Mouse (Mus musculus) ES-E14 (cell line): Measurements from ENCODE around the gene Sf3b3. TPM values are rescaled to one million over a fixed set of nuclear protein-coding genes. Genes with fewer than 3 reads are reported as not detected.
"Not testable (repeated sequence)": the region's sequence is repeated elsewhere in the genome, so short reads cannot be mapped to it uniquely, and the experiment has no call there.

Source experiments
- DNase-seq: peaks from one replicate; pipeline ENCODE4 v3.0.0-alpha.2; 2013; ENCODE audit warnings: low read depth, low spot score
- H3K27ac ChIP-seq: 2 replicates; pipeline ENCODE4 v1.5.1; 2012; ENCODE audit warnings: low read depth, mild to moderate bottlenecking, low read length, moderate library complexity, mixed read lengths; ENCODE audit not compliant: poor library complexity, insufficient read depth, severe bottlenecking
- H3K36me3 ChIP-seq: 2 replicates; pipeline ENCODE4 v1.6.1; 2012; ENCODE audit warnings: mild to moderate bottlenecking, low read length, moderate library complexity, mixed read lengths; ENCODE audit not compliant: control insufficient read depth, poor library complexity, insufficient read depth, severe bottlenecking
- H3K4me1 ChIP-seq, 2 experiments: fragments of 150-350 bp in 1 of 2; sonication (generic) in 1 of 2; 2 replicates each; pipeline ENCODE4 v1.6.1; 2012; ENCODE audit warnings: low read length in 2 of 2, mild to moderate bottlenecking in 1 of 2, mixed read lengths in 1 of 2; ENCODE audit not compliant: control insufficient read depth in 2 of 2, insufficient read depth in 2 of 2, poor library complexity in 1 of 2
- H3K4me3 ChIP-seq, 2 experiments: fragments of 150-350 bp in 1 of 2; sonication (generic) in 1 of 2; 2 replicates each; pipeline ENCODE4 v1.5.1; 2012; ENCODE audit warnings: low read length in 2 of 2, low read depth in 1 of 2, mild to moderate bottlenecking in 1 of 2, mixed read lengths in 1 of 2; ENCODE audit not compliant: insufficient read depth in 1 of 2, poor library complexity in 1 of 2, severe bottlenecking in 1 of 2
- H3K9ac ChIP-seq: 2 replicates; pipeline ENCODE4 v1.6.1; 2012; ENCODE audit warnings: low read depth, mild to moderate bottlenecking, low read length, mixed read lengths; ENCODE audit not compliant: poor library complexity, insufficient read depth, severe bottlenecking
- H3K9me3 ChIP-seq: fragments of 150-350 bp; sonication (generic); 2 replicates; pipeline ENCODE4 v1.6.1; 2012; ENCODE audit warnings: low read depth, mild to moderate bottlenecking, low read length; ENCODE audit not compliant: control insufficient read depth, insufficient read depth
- CHD2 ChIP-seq: IDR thresholded peaks from 2 replicates; pipeline ENCODE4 v1.6.1; 2014; ENCODE audit warnings: mild to moderate bottlenecking, low read depth, low read length, inconsistent platforms
- HCFC1 ChIP-seq: IDR thresholded peaks from 2 replicates; pipeline ENCODE4 v1.6.1; 2012; ENCODE audit warnings: low read length, inconsistent platforms, borderline replicate concordance; ENCODE audit not compliant: insufficient read depth
- MAFK ChIP-seq: IDR thresholded peaks from 2 replicates; pipeline ENCODE4 v1.6.1; 2014; ENCODE audit warnings: mild to moderate bottlenecking, low read depth, low read length, inconsistent platforms; ENCODE audit not compliant: insufficient read depth
- ZC3H11A ChIP-seq: IDR thresholded peaks from 2 replicates; pipeline ENCODE4 v1.6.1; 2012; ENCODE audit warnings: low read depth, mild to moderate bottlenecking, inconsistent platforms, low read length, borderline replicate concordance
- ZNF384 ChIP-seq: IDR thresholded peaks from 2 replicates; pipeline ENCODE4 v1.6.1; 2012; ENCODE audit warnings: low read depth, low read length, inconsistent platforms
- in situ Hi-C, 2 experiments: fragments of 600-800 bp; cut with MboI; formaldehyde crosslinking; loops; one replicate each; pipeline ENCODE4 v1.15.1; 2025; ENCODE audit warnings: low sequenced_read_pairs in 2 of 2, inconsistent platforms in 1 of 2; ENCODE audit not compliant: unreplicated experiment in 2 of 2
- total RNA-seq: library from RNA; depleted of rRNA; stranded (reverse); fragments of 300-350 nt; gene quantifications from 2 replicates; pipeline ENCODE4 v1.2.3, GENCODE M21; 2012

The Sf3b3 gene
- total RNA-seq, 1 experiment = 210 TPM

GRCm38 (mm10) chr8:110789571-110789970, 57.0 kb downstream of the Sf3b3 start:
- Histone ChIP-seq H3K27ac (no peak overlapping the region), H3K9ac (peak overlapping the region; percentile 17; the same call in 1 of the 2 replicates), H3K4me3 (peak overlapping the region; percentile 42 to 60), H3K36me3 (no peaks in the 10 kb centered on the region), H3K9me3 (no peaks in the 10 kb centered on the region), H3K4me1 (peaks cover 0 to 9% of the 10 kb centered on the region in 2 experiments; a peak in 1 of 4 replicates)
- TF ChIP-seq MAFK (no peak), ZNF384 (no peak)
- in situ Hi-C loops = no loop called here
- no peak for DNase-seq

- Histone ChIP-seq H3K4me3 (peak overlapping the region; percentile 42 to 60), H3K9ac (no peak overlapping the region), H3K9me3 (no peaks in the 10 kb centered on the region), H3K4me1 (peaks cover 0 to 9% of the 10 kb centered on the region in 2 experiments; a peak in 1 of 4 replicates), H3K36me3 (no peaks in the 10 kb centered on the region), H3K27ac (no peak overlapping the region)
- TF ChIP-seq ZC3H11A (no peak), ZNF384 (no peak), MAFK (no peak), CHD2 (no peak), HCFC1 (no peak)
- in situ Hi-C loops = no loop called here
- DNase-seq = no peak
These were observed 57.6 kb downstream of the Sf3b3 start for GRCm38 (mm10) chr8:110788981-110789380.

DNA sequence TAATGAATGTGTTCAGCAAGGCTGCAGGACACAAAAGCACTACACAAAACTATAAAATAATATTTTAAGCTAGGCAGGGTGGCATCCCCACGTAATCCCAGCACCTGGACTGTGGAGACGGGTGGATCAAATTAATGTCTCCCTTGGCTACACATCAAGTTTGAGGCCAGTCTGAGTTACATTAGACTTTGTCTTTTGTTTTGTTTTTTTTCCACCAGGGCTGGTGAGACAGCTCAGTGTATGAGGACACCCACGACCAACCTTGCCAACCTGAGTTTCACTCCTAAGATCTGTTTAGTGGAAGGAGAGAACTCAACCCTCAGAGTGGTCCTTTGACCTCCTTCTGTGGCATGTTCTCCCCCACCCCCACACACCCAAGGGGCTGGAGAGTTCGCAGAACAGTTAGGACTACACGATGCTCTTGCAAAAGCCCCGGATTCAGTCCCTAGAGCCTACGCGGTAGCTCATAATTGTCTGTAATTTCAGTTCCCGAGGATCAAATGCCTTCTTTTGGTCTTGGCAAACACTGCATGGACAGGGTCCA, 59.1 kb downstream of the Sf3b3 start:
- in situ Hi-C loops = no loop called here

DNA sequence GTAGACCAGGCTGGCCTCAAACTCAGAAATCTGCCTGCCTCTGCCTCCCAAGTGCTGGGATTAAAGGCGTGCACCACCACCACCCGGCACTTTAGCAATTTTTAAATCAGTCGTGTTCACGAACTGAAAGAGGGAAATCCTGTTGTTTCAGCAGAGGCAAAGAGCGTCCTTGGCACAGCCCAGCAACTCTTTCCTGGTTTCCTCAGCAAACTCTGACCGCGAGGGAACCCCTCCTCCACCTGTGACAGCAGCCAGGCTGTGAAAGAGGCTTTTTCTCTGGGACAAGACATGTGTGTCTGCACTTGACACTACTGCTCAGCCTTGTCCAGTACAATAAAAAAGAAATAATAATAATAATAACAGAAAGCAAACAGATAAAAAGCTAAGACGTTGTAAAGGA, 59.7 kb downstream of the Sf3b3 start:
- Histone ChIP-seq H3K9ac (no peak overlapping the region), H3K36me3 (no peaks in the 10 kb centered on the region), H3K9me3 (no peaks in the 10 kb centered on the region), H3K4me1 (peaks cover 0 to 7% of the 10 kb centered on the region in 2 experiments; a peak in 1 of 4 replicates), H3K27ac (no peak overlapping the region), H3K4me3 (no peak overlapping the region)
- no peak for TF ChIP-seq HCFC1
- no peak for TF ChIP-seq ZNF384
- TF ChIP-seq CHD2 = no peak
- no peak for TF ChIP-seq MAFK
- no peak for TF ChIP-seq ZC3H11A
- in situ Hi-C loops = no loop called here
- DNase-seq = no peak

More for the DNA sequence above, 59.1 kb downstream of the Sf3b3 start:
- Histone ChIP-seq H3K4me3 (no peak overlapping the region), H3K9ac (no peak overlapping the region), H3K4me1 (peaks cover 0 to 7% of the 10 kb centered on the region in 2 experiments; a peak in 1 of 4 replicates), H3K36me3 (no peaks in the 10 kb centered on the region), H3K27ac (no peak overlapping the region), H3K9me3 (no peaks in the 10 kb centered on the region)
- TF ChIP-seq ZC3H11A = no peak
- no peak for TF ChIP-seq HCFC1
- TF ChIP-seq MAFK = no peak
- TF ChIP-seq CHD2 = no peak
- no peak for TF ChIP-seq ZNF384
- DNase-seq = no peak

DNA sequence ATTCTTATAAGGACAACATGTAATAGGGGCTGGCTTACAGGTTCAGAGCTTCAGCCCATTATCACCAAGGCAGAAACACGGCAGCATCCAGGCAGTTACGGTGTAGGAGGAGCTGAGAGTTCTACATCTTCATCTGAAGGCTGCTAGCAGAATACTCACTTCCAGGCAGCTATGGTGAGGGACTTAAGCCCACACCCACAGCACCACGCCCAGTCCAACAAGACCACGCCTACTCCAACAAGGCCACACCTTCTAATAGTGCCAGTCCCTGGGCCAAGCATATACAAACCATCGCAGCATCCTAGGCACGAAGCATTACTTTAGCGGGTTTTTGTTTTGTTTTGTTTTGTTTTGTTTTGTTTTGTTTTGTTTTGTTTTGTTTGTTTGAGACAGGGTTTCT, 60.1 kb downstream of the Sf3b3 start:
- H3K9me3 ChIP-seq, H3K4me3 ChIP-seq, in situ Hi-C loops, H3K36me3 ChIP-seq, H3K27ac ChIP-seq, DNase-seq, H3K9ac ChIP-seq, H3K4me1 ChIP-seq: not testable (repeated sequence)
